Mouse (Mus musculus): ENCODE results near the gene Slc27a2.

GRCm38 (mm10) chr2:126552357-126553290 is at the start of gene Slc27a2:
- TF ChIP-seq HCFC1 (IDR thresholded peaks at IDR 0.05; ENCODE audit: borderline replicate concordance, insufficient read depth, low read length) (no peak; the same call in 1 of the 2 replicates), MAFK (IDR thresholded peaks at IDR 0.05; ENCODE audit: insufficient read depth, low read depth, low read length) (no peak)

Measured in ES-E14 (cell line).